8 mouse cellular contexts compared by ENCODE assay signal in genomic region chr8:123410788-123411187, GRCm38 (mm10). TPM values are rescaled to one million over a fixed set of nuclear protein-coding genes. Genes with fewer than 3 reads are reported as not detected.
A peak's percentile ranks its signal among the peaks of the same experiment; 100 is the strongest.
DNase-seq lines count a peak whose midpoint lies in the region; ATAC-seq lines count a peak whose summit lies in the region.
"Had no signal": no experiment of that assay in that cellular context is flagged by ENCODE, and none has a peak within 500 bp of the region (broad histone marks: within the 10 kb centered on the region; RNA-seq: fewer than 3 reads in every experiment).

No protein-coding gene starts in this region.

- H3K9ac ChIP-seq in liver, embryonic 11.5 days (ENCODE audit: low read depth, low read length): no peak overlapping the region
- H3K9ac ChIP-seq in forebrain, embryonic 11.5 days (ENCODE audit: low read length): peak overlapping the region; percentile 65
- no peak overlapping the region for H3K9ac ChIP-seq in limb, embryonic 11.5 days (ENCODE audit: low read length)
- H3K9ac ChIP-seq in stomach, embryonic 14.5 days (replicated peaks; ENCODE audit: low read depth, low read length): no peak overlapping the region

- H3K27me3 ChIP-seq in liver, embryonic 11.5 days (replicated peaks; ENCODE audit: control insufficient read depth, insufficient read depth, low read length): peaks cover 57% of the 10 kb centered on the region
- H3K27me3 ChIP-seq in forebrain, embryonic 11.5 days (ENCODE audit: control insufficient read depth, insufficient read depth, low read length): no peaks in the 10 kb centered on the region
- H3K27me3 ChIP-seq in limb, embryonic 11.5 days (ENCODE audit: control insufficient read depth, insufficient read depth, low read length): peaks cover 52% of the 10 kb centered on the region
- peaks cover 48% of the 10 kb centered on the region for H3K27me3 ChIP-seq in stomach, embryonic 14.5 days (ENCODE audit: control insufficient read depth, insufficient read depth, low read length)

- no peak overlapping the region for H3K27ac ChIP-seq in liver, embryonic 11.5 days (ENCODE audit: low read depth, low read length)
- H3K27ac ChIP-seq in forebrain, embryonic 11.5 days (ENCODE audit: low read depth, low read length): peak overlapping the region; percentile 84
- no peak overlapping the region for H3K27ac ChIP-seq in limb, embryonic 11.5 days (replicated peaks; ENCODE audit: low read depth, low read length)
- H3K27ac ChIP-seq in stomach, embryonic 14.5 days (ENCODE audit: low read length): no peak overlapping the region

- no peak for DNase-seq in liver, embryonic 11.5 days (ENCODE audit: low spot score)
- no peak for DNase-seq in liver
- no peak for DNase-seq in forebrain, embryonic 11.5 days (ENCODE audit: low spot score)
- DNase-seq in limb, embryonic 11.5 days (ENCODE audit: low spot score): no peak
- no peak for DNase-seq in layer of hippocampus, adult 9-11 months
- no peak for DNase-seq in urinary bladder, postnatal 14 days (ENCODE audit: low spot score)

- 18% methylated on average over 11 of the region's 11 CpGs for WGBS in liver, embryonic 11.5 days
- 3% methylated on average over 11 of the region's 11 CpGs for WGBS in forebrain, embryonic 11.5 days
- 17% methylated on average over 11 of the region's 11 CpGs for WGBS in limb, embryonic 11.5 days
- 11% methylated on average over 11 of the region's 11 CpGs for WGBS in stomach, embryonic 14.5 days

- H3K36me3 ChIP-seq in liver, embryonic 11.5 days (ENCODE audit: control insufficient read depth, insufficient read depth, low read length): no peaks in the 10 kb centered on the region
- no peaks in the 10 kb centered on the region for H3K36me3 ChIP-seq in forebrain, embryonic 11.5 days (ENCODE audit: control insufficient read depth, insufficient read depth, low read length)
- H3K36me3 ChIP-seq in limb, embryonic 11.5 days (ENCODE audit: control insufficient read depth, insufficient read depth, low read length): no peaks in the 10 kb centered on the region
- H3K36me3 ChIP-seq in stomach, embryonic 14.5 days (ENCODE audit: control insufficient read depth, insufficient read depth, low read length): no peaks in the 10 kb centered on the region

- H3K4me2 ChIP-seq in liver, embryonic 11.5 days: peak overlapping the region; percentile 67
- peak overlapping the region; percentile 53 for H3K4me2 ChIP-seq in forebrain, embryonic 11.5 days (ENCODE audit: low read depth, low read length, severe bottlenecking)
- H3K4me2 ChIP-seq in limb, embryonic 11.5 days (ENCODE audit: low read depth, severe bottlenecking): peak overlapping the region; percentile 36
- peak overlapping the region; percentile 37 for H3K4me2 ChIP-seq in stomach, embryonic 14.5 days (replicated peaks; ENCODE audit: low read depth, low read length)

- no peaks in the 10 kb centered on the region for H3K9me3 ChIP-seq in liver, embryonic 11.5 days (ENCODE audit: control insufficient read depth, low read length)
- H3K9me3 ChIP-seq in forebrain, embryonic 11.5 days (ENCODE audit: control insufficient read depth, low read length): no peaks in the 10 kb centered on the region
- no peaks in the 10 kb centered on the region for H3K9me3 ChIP-seq in limb, embryonic 11.5 days (ENCODE audit: control insufficient read depth, low read length)
- no peaks in the 10 kb centered on the region for H3K9me3 ChIP-seq in stomach, embryonic 14.5 days (ENCODE audit: control insufficient read depth, low read depth, low read length)

- H3K4me1 ChIP-seq in liver, embryonic 11.5 days (replicated peaks; ENCODE audit: control insufficient read depth, insufficient read depth, low read length): peaks cover 42% of the 10 kb centered on the region
- H3K4me1 ChIP-seq in forebrain, embryonic 11.5 days (replicated peaks; ENCODE audit: control insufficient read depth, insufficient read depth, low read length): peaks cover 17% of the 10 kb centered on the region
- 0 out of 2 replicates have a peak, but pooled peaks cover 7% of the 10 kb centered on the region for H3K4me1 ChIP-seq in limb, embryonic 11.5 days (ENCODE audit: control insufficient read depth, insufficient read depth, low read length)
- H3K4me1 ChIP-seq in stomach, embryonic 14.5 days (ENCODE audit: control insufficient read depth, insufficient read depth, low read length): no peaks in the 10 kb centered on the region

- no peak for ATAC-seq in liver, embryonic 11.5 days (replicated peaks; ENCODE audit: low FRiP score)
- peak; percentile 13 for ATAC-seq in forebrain, embryonic 11.5 days (replicated peaks; ENCODE audit: low FRiP score)
- ATAC-seq in limb, embryonic 11.5 days (ENCODE audit: insufficient number of reproducible peaks, low FRiP score, low TSS enrichment, low read depth): no peak
- ATAC-seq in stomach, embryonic 14.5 days (ENCODE audit: insufficient number of reproducible peaks, insufficient read depth, low FRiP score, low read depth): no peak

- H3K4me3 ChIP-seq in liver, embryonic 11.5 days (ENCODE audit: low read depth, low read length): peak overlapping the region; percentile 34; the same call in 1 of the 2 replicates
- H3K4me3 ChIP-seq in forebrain, embryonic 11.5 days (ENCODE audit: low read depth, low read length): peak overlapping the region; percentile 68
- H3K4me3 ChIP-seq in limb, embryonic 11.5 days (ENCODE audit: low read depth, low read length): peak overlapping the region; percentile 28
- H3K4me3 ChIP-seq in stomach, embryonic 14.5 days (ENCODE audit: low read depth, low read length): peak overlapping the region; percentile 24

RNA-seq across cellular contexts. Expression of gene Tubb3, which starts 0.4 kb away (rescaled TPM):
- 6.0 and 6.9 TPM in 2 replicates for polyA plus RNA-seq in liver, embryonic 11.5 days (2014; fragmentation: Nextera tagmentation; extraction: Ambion mirVana)
- 556 and 641 TPM in 2 replicates for polyA plus RNA-seq in forebrain, embryonic 11.5 days (2014; fragmentation: Nextera tagmentation; extraction: Ambion mirVana)
- 9.3 and 11.2 TPM in 2 replicates for polyA plus RNA-seq in limb, embryonic 11.5 days (2014; fragmentation: Nextera tagmentation; extraction: Ambion mirVana)
- polyA plus RNA-seq in stomach, embryonic 14.5 days (2014; fragmentation: Nextera tagmentation; extraction: Ambion mirVana): 83.3 and 89.6 TPM in 2 replicates

RNA-seq across cellular contexts. Expression of gene Mc1r, which starts 3.9 kb away (rescaled TPM):
- 0.04 and 0.06 TPM in 2 replicates for polyA plus RNA-seq in liver, embryonic 11.5 days (2014; fragmentation: Nextera tagmentation; extraction: Ambion mirVana)
- polyA plus RNA-seq in forebrain, embryonic 11.5 days (2014; fragmentation: Nextera tagmentation; extraction: Ambion mirVana): 0.16 and 0.31 TPM in 2 replicates
- not detected in 2 replicates for polyA plus RNA-seq in limb, embryonic 11.5 days (2014; fragmentation: Nextera tagmentation; extraction: Ambion mirVana)
- polyA plus RNA-seq in stomach, embryonic 14.5 days (2014; fragmentation: Nextera tagmentation; extraction: Ambion mirVana): 0.10 TPM in 1 of 2 replicates, not detected in the other
- polyA plus RNA-seq: activated CD4-positive, CD25-positive, alpha-beta regulatory T cell, adult 4 months had no signal

RNA-seq across cellular contexts. Expression of gene Def8, which starts 12.5 kb away (rescaled TPM):
- polyA plus RNA-seq in liver, embryonic 11.5 days (2014; fragmentation: Nextera tagmentation; extraction: Ambion mirVana): 27.0 and 32.7 TPM in 2 replicates
- 46.3 and 48.1 TPM in 2 replicates for polyA plus RNA-seq in forebrain, embryonic 11.5 days (2014; fragmentation: Nextera tagmentation; extraction: Ambion mirVana)
- 37.3 and 37.6 TPM in 2 replicates for polyA plus RNA-seq in limb, embryonic 11.5 days (2014; fragmentation: Nextera tagmentation; extraction: Ambion mirVana)
- polyA plus RNA-seq in stomach, embryonic 14.5 days (2014; fragmentation: Nextera tagmentation; extraction: Ambion mirVana): 30.2 and 30.9 TPM in 2 replicates

RNA-seq across cellular contexts. Expression of gene Tcf25, which starts 37.2 kb away (rescaled TPM):
- polyA plus RNA-seq in liver, embryonic 11.5 days (2014; fragmentation: Nextera tagmentation; extraction: Ambion mirVana): 136 and 147 TPM in 2 replicates
- polyA plus RNA-seq in forebrain, embryonic 11.5 days (2014; fragmentation: Nextera tagmentation; extraction: Ambion mirVana): 166 and 186 TPM in 2 replicates
- 136 and 149 TPM in 2 replicates for polyA plus RNA-seq in limb, embryonic 11.5 days (2014; fragmentation: Nextera tagmentation; extraction: Ambion mirVana)
- polyA plus RNA-seq in stomach, embryonic 14.5 days (2014; fragmentation: Nextera tagmentation; extraction: Ambion mirVana): 161 and 177 TPM in 2 replicates
